31 mouse cellular contexts compared by ENCODE assay signal in genomic region chr10:113440818-113441217, GRCm38 (mm10).
DNase-seq lines count a peak whose midpoint lies in the region; ATAC-seq and TF ChIP-seq lines count a peak whose summit lies in the region.
"Had no signal": no experiment of that assay in that cellular context is flagged by ENCODE, and none has a peak within 500 bp of the region (broad histone marks: within the 10 kb centered on the region; RNA-seq: fewer than 3 reads in every experiment).

No protein-coding gene starts in this region.

- H3K27ac ChIP-seq in limb, embryonic 11.5 days (replicated peaks; ENCODE audit: low read depth, low read length) = no peak overlapping the region
- H3K27ac ChIP-seq in limb, embryonic 10.5 days = no peak overlapping the region
- H3K27ac ChIP-seq in neural tube, embryonic 11.5 days (ENCODE audit: low read depth, low read length) = no peak overlapping the region
- H3K27ac ChIP-seq: embryonic facial prominence, embryonic 13.5 days; forebrain, embryonic 12.5 days; hindbrain, embryonic 15.5 days; kidney, embryonic 15.5 days; left cerebral cortex, adult 2 months; liver, embryonic 15.5 days; midbrain, embryonic 10.5 days had no signal

- no peak for DNase-seq in limb, embryonic 11.5 days (ENCODE audit: low spot score)
- DNase-seq in limb, embryonic 10.5 days (ENCODE audit: low spot score) = no peak
- DNase-seq in brain, embryonic 14.5 days (ENCODE audit: low read depth) = peak; percentile 1
- DNase-seq in embryo, embryonic 11 days = peak; percentile 12
- peak; percentile 13 for DNase-seq in neural tube, embryonic 11.5 days (ENCODE audit: low spot score)
- no peak for DNase-seq in left cerebral cortex, postnatal 25 days (ENCODE audit: low spot score in 2 of 2)
- DNase-seq in thymus, adult 18-20 months = no peak
- DNase-seq: adrenal gland, adult 2 months; adrenal gland, postnatal 36 days; B cell, adult 2 months; cerebellum, adult 11 months; cerebellum, adult 9-10 months; forebrain, postnatal 0 days; gastrocnemius, postnatal 14 days; heart, postnatal 14 days; kidney, adult 11 months; left cerebral cortex, postnatal 4 days; lung, embryonic 14.5 days; lung, postnatal 14 days; right cerebral cortex, postnatal 14 days; thymus, postnatal 14 days had no signal

- TF ChIP-seq CTCF in brain, embryonic 14.5 days (IDR thresholded peaks at IDR 0.05; ENCODE audit: borderline replicate concordance, extremely low read depth, insufficient read depth, insufficient read length) = no peak

- no peaks in the 10 kb centered on the region for H3K9me3 ChIP-seq in limb, embryonic 11.5 days (ENCODE audit: control insufficient read depth, low read length)
- no peaks in the 10 kb centered on the region for H3K9me3 ChIP-seq in limb, embryonic 10.5 days (replicated peaks)
- H3K9me3 ChIP-seq in neural tube, embryonic 11.5 days (ENCODE audit: control insufficient read depth, low read length) = no peaks in the 10 kb centered on the region
- H3K9me3 ChIP-seq: embryonic facial prominence, embryonic 13.5 days; forebrain, embryonic 12.5 days; hindbrain, embryonic 15.5 days; kidney, embryonic 15.5 days; liver, embryonic 15.5 days; midbrain, embryonic 10.5 days had no signal

- intact Hi-C loops in left cerebral cortex, postnatal 25 days (cut with DNase I) = no loop called here

- H3K9ac ChIP-seq in limb, embryonic 11.5 days (ENCODE audit: low read length) = no peak overlapping the region
- H3K9ac ChIP-seq in neural tube, embryonic 11.5 days (ENCODE audit: low read length) = no peak overlapping the region
- H3K9ac ChIP-seq: embryonic facial prominence, embryonic 13.5 days; forebrain, embryonic 12.5 days; forebrain, postnatal 0 days; hindbrain, embryonic 15.5 days; kidney, embryonic 15.5 days; liver, embryonic 15.5 days; lung, embryonic 14.5 days had no signal

- no peaks in the 10 kb centered on the region for H3K27me3 ChIP-seq in limb, embryonic 11.5 days (ENCODE audit: control insufficient read depth, insufficient read depth, low read length)
- H3K27me3 ChIP-seq in limb, embryonic 10.5 days (ENCODE audit: low read depth, poor library complexity, severe bottlenecking) = no peaks in the 10 kb centered on the region
- H3K27me3 ChIP-seq in neural tube, embryonic 11.5 days (ENCODE audit: control insufficient read depth, insufficient read depth, low read length) = no peaks in the 10 kb centered on the region
- H3K27me3 ChIP-seq: embryonic facial prominence, embryonic 13.5 days; forebrain, embryonic 12.5 days; hindbrain, embryonic 15.5 days; kidney, embryonic 15.5 days; liver, embryonic 15.5 days had no signal

- H3K36me3 ChIP-seq in limb, embryonic 11.5 days (ENCODE audit: control insufficient read depth, insufficient read depth, low read length) = no peaks in the 10 kb centered on the region
- H3K36me3 ChIP-seq in limb, embryonic 10.5 days = no peaks in the 10 kb centered on the region
- no peaks in the 10 kb centered on the region for H3K36me3 ChIP-seq in neural tube, embryonic 11.5 days (ENCODE audit: control insufficient read depth, insufficient read depth, low read length)
- H3K36me3 ChIP-seq: embryonic facial prominence, embryonic 13.5 days; forebrain, embryonic 12.5 days; hindbrain, embryonic 15.5 days; kidney, embryonic 15.5 days; liver, embryonic 15.5 days; midbrain, embryonic 10.5 days had no signal

- 0 out of 2 replicates have a peak, but pooled peaks have one; percentile 62 for ATAC-seq in limb, embryonic 11.5 days (ENCODE audit: insufficient number of reproducible peaks, low FRiP score, low TSS enrichment, low read depth)
- 0 out of 2 replicates have a peak, but pooled peaks have one; percentile 45 for ATAC-seq in neural tube, embryonic 11.5 days (ENCODE audit: insufficient read depth, low FRiP score, low TSS enrichment)
- no peak for ATAC-seq in cerebellum, adult (ENCODE audit: insufficient number of reproducible peaks, low FRiP score, low TSS enrichment)
- ATAC-seq: forebrain, postnatal 0 days; inflammation-experienced regulatory T-cells, adult 6 months had no signal

- TF ChIP-seq POLR2A in brain, embryonic 14.5 days (IDR thresholded peaks at IDR 0.05; ENCODE audit: borderline replicate concordance, extremely low read depth, insufficient read depth, insufficient read length, poor library complexity, severe bottlenecking) = no peak

- no peak overlapping the region for H3K4me2 ChIP-seq in limb, embryonic 11.5 days (ENCODE audit: low read depth, severe bottlenecking)
- H3K4me2 ChIP-seq in neural tube, embryonic 11.5 days (ENCODE audit: low read depth) = no peak overlapping the region
- H3K4me2 ChIP-seq: embryonic facial prominence, embryonic 13.5 days; forebrain, embryonic 12.5 days; hindbrain, embryonic 15.5 days; kidney, embryonic 15.5 days; liver, embryonic 15.5 days; lung, embryonic 14.5 days had no signal

- 76% methylated on average over 1 of the region's 1 CpGs for WGBS in limb, embryonic 11.5 days
- 86% methylated on average over 1 of the region's 1 CpGs for WGBS in limb, embryonic 10.5 days
- 76% methylated on average over 1 of the region's 1 CpGs for WGBS in neural tube, embryonic 11.5 days

- H3K4me1 ChIP-seq in limb, embryonic 11.5 days (ENCODE audit: control insufficient read depth, insufficient read depth, low read length) = no peaks in the 10 kb centered on the region
- H3K4me1 ChIP-seq in limb, embryonic 10.5 days = no peaks in the 10 kb centered on the region
- H3K4me1 ChIP-seq in neural tube, embryonic 11.5 days (ENCODE audit: control insufficient read depth, insufficient read depth, low read length) = no peaks in the 10 kb centered on the region
- H3K4me1 ChIP-seq: embryonic facial prominence, embryonic 13.5 days; forebrain, embryonic 12.5 days; hindbrain, embryonic 15.5 days; kidney, embryonic 15.5 days; liver, embryonic 15.5 days; midbrain, embryonic 10.5 days had no signal

- no peak overlapping the region for H3K4me3 ChIP-seq in limb, embryonic 11.5 days (ENCODE audit: low read depth, low read length)
- no peak overlapping the region for H3K4me3 ChIP-seq in limb, embryonic 10.5 days
- no peak overlapping the region for H3K4me3 ChIP-seq in neural tube, embryonic 11.5 days (ENCODE audit: low read depth, low read length)
- H3K4me3 ChIP-seq: embryonic facial prominence, embryonic 13.5 days; erythroblast, embryonic 14.5 days; forebrain, embryonic 12.5 days; hindbrain, embryonic 15.5 days; kidney, embryonic 15.5 days; left cerebral cortex, adult 2 months; liver, embryonic 15.5 days; midbrain, embryonic 10.5 days had no signal

Comparison
In these comparisons a context has a peak if more than half of its experiments do, and no peak if none do; other contexts are left out.
1. DNase-seq: peak in brain, embryonic 14.5 days (single experiment), embryo, embryonic 11 days (single experiment) and neural tube, embryonic 11.5 days (single experiment); none in limb, embryonic 11.5 days (single experiment), limb, embryonic 10.5 days (single experiment), left cerebral cortex, postnatal 25 days (0 of 2) and thymus, adult 18-20 months (0 of 2).